Mouse (Mus musculus) liver, embryonic 12.5 days (tissue): ENCODE measurements at regions not wholly inside any gene's neighbourhood (a gene's known extent, or its start where the extent isn't known, plus 50 kb on each side); places are given as distances from the start of the nearest gene placed in this dataset.

Experiments used
- ATAC-seq: fragments of 200-750 bp; cut with Nextera tagmentation; 2 replicates; pipeline ENCODE4 v1.8.0; 2017; ENCODE audit warnings: moderate number of reproducible peaks, mild to moderate bottlenecking, moderate library complexity
- H3K27ac ChIP-seq: fragments of 300-500 bp; sonication (generic); 2 replicates; pipeline ENCODE4 v1.5.1; 2016; ENCODE audit warnings: mild to moderate bottlenecking
- H3K27me3 ChIP-seq: fragments of 300-500 bp; sonication (generic); replicated peaks from 2 replicates; pipeline ENCODE4 v1.6.1; 2016; ENCODE audit warnings: mild to moderate bottlenecking, moderate library complexity
- H3K36me3 ChIP-seq: fragments of 300-500 bp; sonication (generic); 2 replicates; pipeline ENCODE4 v1.6.1; 2016; ENCODE audit warnings: mild to moderate bottlenecking, moderate library complexity
- H3K4me1 ChIP-seq: fragments of 300-500 bp; sonication (generic); 2 replicates; pipeline ENCODE4 v1.6.1; 2016
- H3K4me2 ChIP-seq: fragments of 300-500 bp; sonication (generic); 2 replicates; pipeline ENCODE4 v1.6.1; 2016; ENCODE audit warnings: mild to moderate bottlenecking, moderate library complexity
- H3K4me3 ChIP-seq: fragments of 300-500 bp; sonication (generic); 2 replicates; pipeline ENCODE4 v1.5.1; 2016; ENCODE audit warnings: mild to moderate bottlenecking, moderate library complexity
- H3K9ac ChIP-seq: fragments of 300-500 bp; sonication (generic); 2 replicates; pipeline ENCODE4 v1.6.1; 2016; ENCODE audit warnings: mild to moderate bottlenecking, moderate library complexity
- H3K9me3 ChIP-seq: fragments of 300-500 bp; sonication (generic); replicated peaks from 2 replicates; pipeline ENCODE4 v1.6.1; 2016; ENCODE audit warnings: mild to moderate bottlenecking, moderate library complexity
- WGBS: fragments of 180-500 bp; shearing (Covaris S2); methylation state at CpG from one replicate; pipeline ENCODE4 v1.1.7; 2016; ENCODE audit not compliant: insufficient replicate concordance; 5-methylcytosine and 5-hydroxymethylcytosine counted together

GRCm38 (mm10) chr4:55874875-55875274 is 342.6 kb upstream of the Klf4 start:
- Histone ChIP-seq H3K9me3 (no peaks in the 10 kb centered on the region), H3K9ac (no peak overlapping the region), H3K4me1 (no peaks in the 10 kb centered on the region), H3K27ac (no peak overlapping the region), H3K4me2 (no peak overlapping the region), H3K27me3 (no peaks in the 10 kb centered on the region), H3K36me3 (no peaks in the 10 kb centered on the region), H3K4me3 (no peak overlapping the region)
- WGBS, result 66% methylated on average over 7 of the region's 7 CpGs
- no peak for ATAC-seq

GRCm38 (mm10) chr4:55874276-55874675 is 342.0 kb upstream of the Klf4 start:
- 68% methylated on average over 4 of the region's 4 CpGs for WGBS
- Histone ChIP-seq H3K9me3 (no peaks in the 10 kb centered on the region), H3K4me2 (no peak overlapping the region), H3K4me3 (no peak overlapping the region), H3K27me3 (no peaks in the 10 kb centered on the region), H3K27ac (no peak overlapping the region), H3K36me3 (no peaks in the 10 kb centered on the region), H3K9ac (no peak overlapping the region), H3K4me1 (no peaks in the 10 kb centered on the region)
- ATAC-seq, result no peak

GRCm38 (mm10) chr4:55860055-55860454 is 327.8 kb upstream of the Klf4 start:
- Histone ChIP-seq H3K4me3 (no peak overlapping the region), H3K27ac (no peak overlapping the region), H3K9ac (no peak overlapping the region), H3K36me3 (no peaks in the 10 kb centered on the region), H3K4me2 (no peak overlapping the region), H3K9me3 (no peaks in the 10 kb centered on the region), H3K27me3 (no peaks in the 10 kb centered on the region), H3K4me1 (no peaks in the 10 kb centered on the region)
- no peak for ATAC-seq
- WGBS, result 44% methylated on average over 2 of the region's 2 CpGs

- Histone ChIP-seq H3K9ac (no peak overlapping the region), H3K27me3 (no peaks in the 10 kb centered on the region)
- WGBS, result 44% methylated on average over 2 of the region's 2 CpGs
Observed at GRCm38 (mm10) chr4:55859211-55859761, 327.0 kb upstream of the Klf4 start.

GRCm38 (mm10) chr4:55851430-55851829 is 319.2 kb upstream of the Klf4 start:
- no peak overlapping the region for H3K9ac ChIP-seq
- H3K27me3 ChIP-seq, result no peaks in the 10 kb centered on the region
- ATAC-seq, result no peak
- no peaks in the 10 kb centered on the region for H3K4me1 ChIP-seq
- H3K27ac ChIP-seq, result no peak overlapping the region
- H3K4me3 ChIP-seq, result no peak overlapping the region
- no peak overlapping the region for H3K4me2 ChIP-seq
- no peaks in the 10 kb centered on the region for H3K36me3 ChIP-seq
- H3K9me3 ChIP-seq, result no peaks in the 10 kb centered on the region
- WGBS, result 78% methylated on average over 1 of the region's 1 CpGs

More at GRCm38 (mm10) chr4:55859211-55859761, 327.0 kb upstream of the Klf4 start:
- Histone ChIP-seq H3K36me3 (no peaks in the 10 kb centered on the region), H3K9me3 (no peaks in the 10 kb centered on the region), H3K27ac (no peak overlapping the region), H3K4me2 (no peak overlapping the region), H3K4me1 (no peaks in the 10 kb centered on the region), H3K4me3 (no peak overlapping the region)
- no peak for ATAC-seq

- Histone ChIP-seq H3K27me3 (no peaks in the 10 kb centered on the region), H3K4me2 (no peak overlapping the region), H3K36me3 (no peaks in the 10 kb centered on the region), H3K9ac (no peak overlapping the region), H3K4me1 (no peaks in the 10 kb centered on the region), H3K4me3 (no peak overlapping the region), H3K9me3 (no peaks in the 10 kb centered on the region), H3K27ac (no peak overlapping the region)
- no peak for ATAC-seq
- 60% methylated on average over 5 of the region's 5 CpGs for WGBS
Observed at GRCm38 (mm10) chr4:55851027-55851426, 318.8 kb upstream of the Klf4 start.

GRCm38 (mm10) chr4:55843727-55844401 is 311.6 kb upstream of the Klf4 start:
- ATAC-seq, result no peak
- WGBS, result 58% methylated on average over 12 of the region's 12 CpGs
- Histone ChIP-seq H3K9me3 (no peaks in the 10 kb centered on the region), H3K4me3 (no peak overlapping the region), H3K36me3 (no peaks in the 10 kb centered on the region), H3K9ac (no peak overlapping the region), H3K27me3 (no peaks in the 10 kb centered on the region), H3K27ac (no peak overlapping the region), H3K4me2 (no peak overlapping the region), H3K4me1 (no peaks in the 10 kb centered on the region)

GRCm38 (mm10) chr4:55838568-55838967 is 306.3 kb upstream of the Klf4 start:
- Histone ChIP-seq H3K9ac (no peak overlapping the region), H3K9me3 (no peaks in the 10 kb centered on the region), H3K4me2 (no peak overlapping the region), H3K4me3 (no peak overlapping the region), H3K4me1 (no peaks in the 10 kb centered on the region), H3K27me3 (no peaks in the 10 kb centered on the region), H3K36me3 (no peaks in the 10 kb centered on the region), H3K27ac (no peak overlapping the region)
- no peak for ATAC-seq
- 64% methylated on average over 3 of the region's 3 CpGs for WGBS

GRCm38 (mm10) chr4:55824047-55824760 is 291.9 kb upstream of the Klf4 start:
- Histone ChIP-seq H3K9ac (no peak overlapping the region), H3K4me2 (no peak overlapping the region), H3K27me3 (no peaks in the 10 kb centered on the region), H3K4me3 (no peak overlapping the region), H3K9me3 (no peaks in the 10 kb centered on the region), H3K4me1 (no peaks in the 10 kb centered on the region), H3K36me3 (no peaks in the 10 kb centered on the region), H3K27ac (no peak overlapping the region)
- WGBS, result 55% methylated on average over 9 of the region's 9 CpGs
- no peak for ATAC-seq

- WGBS, result 46% methylated on average over 1 of the region's 1 CpGs
Observed at GRCm38 (mm10) chr4:55823583-55823982, 291.3 kb upstream of the Klf4 start.

GRCm38 (mm10) chr4:55817035-55817818 is 285.0 kb upstream of the Klf4 start:
- Histone ChIP-seq H3K4me3 (no peak overlapping the region), H3K27me3 (no peaks in the 10 kb centered on the region), H3K27ac (no peak overlapping the region), H3K9me3 (no peaks in the 10 kb centered on the region), H3K36me3 (no peaks in the 10 kb centered on the region), H3K4me1 (no peaks in the 10 kb centered on the region), H3K9ac (no peak overlapping the region), H3K4me2 (no peak overlapping the region)
- WGBS, result 57% methylated on average over 4 of the region's 4 CpGs
- no peak for ATAC-seq

More at GRCm38 (mm10) chr4:55823583-55823982, 291.3 kb upstream of the Klf4 start:
- Histone ChIP-seq H3K36me3 (no peaks in the 10 kb centered on the region), H3K27ac (no peak overlapping the region), H3K9me3 (no peaks in the 10 kb centered on the region), H3K27me3 (no peaks in the 10 kb centered on the region), H3K4me1 (no peaks in the 10 kb centered on the region), H3K4me2 (no peak overlapping the region), H3K9ac (no peak overlapping the region), H3K4me3 (no peak overlapping the region)
- ATAC-seq, result no peak

GRCm38 (mm10) chr4:55815832-55816231 is 283.6 kb upstream of the Klf4 start:
- Histone ChIP-seq H3K27me3 (no peaks in the 10 kb centered on the region), H3K4me2 (no peak overlapping the region), H3K27ac (no peak overlapping the region), H3K9me3 (no peaks in the 10 kb centered on the region), H3K9ac (no peak overlapping the region), H3K4me3 (no peak overlapping the region), H3K4me1 (no peaks in the 10 kb centered on the region), H3K36me3 (no peaks in the 10 kb centered on the region)
- ATAC-seq, result no peak
- WGBS, result 36% methylated on average over 3 of the region's 3 CpGs
